In the genomic region with DNA sequence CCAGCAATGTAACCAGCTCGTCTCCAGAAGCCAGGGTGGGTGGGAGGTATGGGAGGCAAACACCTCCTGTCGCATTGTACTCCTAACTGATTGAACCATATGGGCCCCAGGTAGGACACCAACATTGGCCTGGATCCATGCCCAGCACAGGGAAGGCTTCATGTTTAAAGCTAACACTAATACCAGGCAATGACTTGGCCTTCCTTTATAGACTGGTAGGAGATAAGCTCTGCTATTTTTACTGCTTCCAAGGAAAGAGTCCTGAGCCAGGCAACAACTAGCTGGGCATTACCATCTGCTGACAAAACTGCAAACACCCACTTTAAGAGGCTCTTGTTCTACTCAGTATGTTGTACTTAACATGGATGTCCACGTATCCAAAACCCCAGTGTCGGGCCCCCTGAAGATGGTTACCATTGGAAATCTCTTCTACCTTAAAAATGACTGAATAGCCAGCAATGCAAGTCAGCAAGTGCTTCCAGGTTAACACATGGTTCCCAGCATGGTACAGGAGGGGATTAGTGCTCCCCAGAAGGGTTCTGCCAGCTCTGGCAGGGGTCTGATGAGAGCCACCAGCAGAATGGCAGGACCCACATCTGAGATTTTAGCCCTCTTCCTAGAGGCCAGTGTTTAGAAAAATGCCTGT, we compare ENCODE assay signal across 22 mouse cellular contexts. TPM values are rescaled to one million over a fixed set of nuclear protein-coding genes. Genes with fewer than 3 reads are reported as not detected.
DNase-seq lines count a peak whose midpoint lies in the region; ATAC-seq lines count a peak whose summit lies in the region.
"Had no signal": no experiment of that assay in that cellular context is flagged by ENCODE, and none has a peak within 500 bp of the region (broad histone marks: within the 10 kb centered on the region; RNA-seq: fewer than 3 reads in every experiment).

No protein-coding gene starts in this region.

- H3K4me2 ChIP-seq in intestine, embryonic 14.5 days (ENCODE audit: low read length), result no peak overlapping the region
- H3K4me2 ChIP-seq in intestine, embryonic 15.5 days (replicated peaks), result no peak overlapping the region
- H3K4me2 ChIP-seq: embryonic facial prominence, embryonic 12.5 days; forebrain, embryonic 15.5 days; midbrain, embryonic 11.5 days had no signal

- no peaks in the 10 kb centered on the region for H3K27me3 ChIP-seq in intestine, embryonic 14.5 days (replicated peaks; ENCODE audit: control insufficient read depth, insufficient read depth, low read length)
- no peaks in the 10 kb centered on the region for H3K27me3 ChIP-seq in intestine, embryonic 15.5 days (replicated peaks)
- H3K27me3 ChIP-seq: embryonic facial prominence, embryonic 12.5 days; forebrain, embryonic 15.5 days had no signal

- ATAC-seq in intestine, embryonic 14.5 days (replicated peaks; ENCODE audit: low FRiP score, low TSS enrichment, low read depth), result no peak
- no peak for ATAC-seq in intestine, embryonic 15.5 days
- ATAC-seq: forebrain, embryonic 15.5 days; hindbrain, postnatal 0 days had no signal

- no peak overlapping the region for H3K9ac ChIP-seq in intestine, embryonic 14.5 days (ENCODE audit: low read length)
- no peak overlapping the region for H3K9ac ChIP-seq in intestine, embryonic 15.5 days
- H3K9ac ChIP-seq: embryonic facial prominence, embryonic 12.5 days; forebrain, embryonic 15.5 days had no signal

- no peak overlapping the region for H3K4me3 ChIP-seq in intestine, embryonic 14.5 days (ENCODE audit: low read depth, low read length)
- H3K4me3 ChIP-seq in intestine, embryonic 15.5 days (replicated peaks), result no peak overlapping the region
- H3K4me3 ChIP-seq: embryonic facial prominence, embryonic 12.5 days; forebrain, embryonic 15.5 days had no signal

- 88% methylated on average over 4 of the region's 4 CpGs for WGBS in intestine, embryonic 14.5 days
- WGBS in intestine, embryonic 15.5 days, result 80% methylated on average over 4 of the region's 4 CpGs

- peak; percentile 43 for DNase-seq in intestine, embryonic 14.5 days (ENCODE audit: low spot score)
- DNase-seq in right cerebral cortex, postnatal 25 days, result peak; percentile 44
- no peak for DNase-seq in right cerebral cortex, adult 18-20 months
- DNase-seq in cerebellum, postnatal 36 days, result peak; percentile 90 to 95
- no peak for DNase-seq in adrenal gland, postnatal 14 days
- no peak for DNase-seq in ovary, postnatal 36 days (ENCODE audit: low spot score)
- DNase-seq: adrenal gland, adult 2 months; lung, adult 2 months; thymus, postnatal 14 days had no signal

- H3K9me3 ChIP-seq in intestine, embryonic 14.5 days (ENCODE audit: control insufficient read depth, low read length), result no peaks in the 10 kb centered on the region
- H3K9me3 ChIP-seq in intestine, embryonic 15.5 days, result no peaks in the 10 kb centered on the region
- H3K9me3 ChIP-seq: embryonic facial prominence, embryonic 12.5 days; forebrain, embryonic 15.5 days had no signal

- no peak overlapping the region for H3K27ac ChIP-seq in intestine, embryonic 14.5 days (ENCODE audit: low read depth)
- no peak overlapping the region for H3K27ac ChIP-seq in intestine, embryonic 15.5 days
- H3K27ac ChIP-seq: embryonic facial prominence, embryonic 12.5 days; forebrain, embryonic 15.5 days; hindbrain, postnatal 0 days; macrophage had no signal

- H3K36me3 ChIP-seq in intestine, embryonic 14.5 days (ENCODE audit: control insufficient read depth, insufficient read depth, low read length), result peaks cover 64% of the 10 kb centered on the region
- H3K36me3 ChIP-seq in intestine, embryonic 15.5 days, result peaks cover 28% of the 10 kb centered on the region

- no peaks in the 10 kb centered on the region for H3K4me1 ChIP-seq in intestine, embryonic 14.5 days (replicated peaks; ENCODE audit: control insufficient read depth, insufficient read depth, low read length)
- no peaks in the 10 kb centered on the region for H3K4me1 ChIP-seq in intestine, embryonic 15.5 days (replicated peaks)
- H3K4me1 ChIP-seq: embryonic facial prominence, embryonic 12.5 days; forebrain, embryonic 15.5 days had no signal

RNA-seq across cellular contexts. Expression of a gene that starts 32.2 kb away (rescaled TPM):
- 10.1 and 10.3 TPM in 2 replicates for polyA plus RNA-seq in intestine, embryonic 14.5 days (2014; fragmentation: Nextera tagmentation; extraction: Ambion mirVana)
- 8.8 and 9.5 TPM in 2 replicates for polyA plus RNA-seq in intestine, embryonic 15.5 days (2015; fragmentation: Nextera tagmentation; extraction: Ambion mirVana)
- total RNA-seq in adrenal gland, postnatal 14 days (2021), result 14.3 and 17.9 TPM in 2 replicates

RNA-seq across cellular contexts. Expression of a gene that starts 35.1 kb away (rescaled TPM):
- not detected in 2 replicates for polyA plus RNA-seq in intestine, embryonic 14.5 days (2014; fragmentation: Nextera tagmentation; extraction: Ambion mirVana)
- polyA plus RNA-seq in intestine, embryonic 15.5 days (2015; fragmentation: Nextera tagmentation; extraction: Ambion mirVana), result 0.05 and 0.14 TPM in 2 replicates
- not detected in 2 replicates for total RNA-seq in adrenal gland, postnatal 14 days (2021)
- total RNA-seq: adrenal gland, adult 2 months; gastrocnemius, adult 18-20 months; hematopoietic stem cell, adult 5-6 weeks; left cerebral cortex, postnatal 25 days; liver, adult 2 months had no signal
- polyA plus RNA-seq: adrenal gland, adult 2 months; embryonic facial prominence, embryonic 12.5 days; heart, embryonic 14.5 days; large intestine, adult 2 months; liver, adult 2 months; lung, adult 2 months; macrophage; midbrain, embryonic 11.5 days; stomach, embryonic 14.5 days had no signal

Comparison
In these comparisons a context has a peak if more than half of its experiments do, and no peak if none do; other contexts are left out.
1. DNase-seq: peak in intestine, embryonic 14.5 days (single experiment), right cerebral cortex, postnatal 25 days (single experiment) and cerebellum, postnatal 36 days (2 of 2); none in right cerebral cortex, adult 18-20 months (single experiment), adrenal gland, postnatal 14 days (single experiment) and ovary, postnatal 36 days (single experiment).